Mouse (Mus musculus): ENCODE measurements around the gene Golga2. TPM values are rescaled to one million over a fixed set of nuclear protein-coding genes. Genes with fewer than 3 reads are reported as not detected.

Gene Golga2
- polyA plus RNA-seq (2017; shearing (Covaris generic)), result 31.9 TPM

DNA sequence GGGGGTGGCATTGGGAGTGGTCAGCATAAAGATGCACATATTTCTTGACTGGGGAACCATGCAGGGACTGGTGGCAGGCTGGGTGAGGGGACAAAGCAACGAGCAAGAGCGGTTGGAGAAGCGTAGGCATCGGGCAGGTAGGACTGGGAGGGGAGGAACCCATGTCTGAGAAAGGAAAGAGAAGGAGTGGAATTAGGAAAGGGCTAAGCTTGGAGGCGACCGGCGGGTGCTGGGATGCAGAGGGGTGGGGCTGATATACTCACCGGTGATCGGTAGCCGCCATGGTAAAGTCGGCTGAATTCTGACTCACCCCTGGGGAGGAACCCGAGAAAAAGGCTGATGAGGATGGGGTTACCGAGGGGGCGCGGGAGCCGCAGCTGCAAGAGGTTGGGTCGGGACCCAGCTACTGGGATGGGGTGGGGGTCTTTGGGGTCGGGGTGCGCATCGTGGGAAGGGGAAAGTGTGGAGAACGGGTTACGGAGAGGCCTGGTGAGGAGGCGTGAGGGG, at the start of gene Golga2:
Gene Golga2 (plus strand): TSS at position 51 of the 507 bp plus-strand sequence.

GRCm38 (mm10) chr2:32259657-32260417, 27.3 kb upstream of the Golga2 start, which contains the start of gene Uck1:
Gene Uck1, minus strand, starts transcription at chr2:32260159.

GRCm38 (mm10) chr2:32287923-32288367, 761 bp downstream of the Golga2 start, which contains the start of gene Swi5:
Gene Swi5, minus strand, starts transcription at chr2:32288075.

GRCm38 (mm10) chr2:32352151-32353006, 65.2 kb downstream of the Golga2 start, which contains the start of gene Ciz1:
Gene Ciz1, plus strand, starts transcription at chr2:32352327.

GRCm38 (mm10) chr2:32353007-32353542, 65.9 kb downstream of the Golga2 start, which contains the start of gene Dnm1:
Gene Dnm1, minus strand, starts transcription at chr2:32353338.

Other genes with a start within 250 kb of the Golga2 start
- gene Fam78a, start 202.5 kb upstream of the Golga2 start, polyA plus RNA-seq (2017; shearing (Covaris generic)), result 17.8 TPM
- not detected for gene Plpp7, start 191.9 kb upstream of the Golga2 start, polyA plus RNA-seq (2017; shearing (Covaris generic))
- 69.4 TPM for gene Prrc2b, start 136.3 kb upstream of the Golga2 start, polyA plus RNA-seq (2017; shearing (Covaris generic))
- 4.0 TPM for gene Pomt1, start 50.8 kb upstream of the Golga2 start, polyA plus RNA-seq (2017; shearing (Covaris generic))
- 73.0 TPM for gene Uck1, start 27.2 kb upstream of the Golga2 start, polyA plus RNA-seq (2017; shearing (Covaris generic))
- gene Swi5, start 691 bp downstream of the Golga2 start, polyA plus RNA-seq (2017; shearing (Covaris generic)), result 170 TPM
- gene Ciz1, start 64.9 kb downstream of the Golga2 start, polyA plus RNA-seq (2017; shearing (Covaris generic)), result 118 TPM
- gene Dnm1, start 66.0 kb downstream of the Golga2 start, polyA plus RNA-seq (2017; shearing (Covaris generic)), result not detected
- gene 1110008P14Rik, start 94.6 kb downstream of the Golga2 start, polyA plus RNA-seq (2017; shearing (Covaris generic)), result 43.5 TPM
- gene Lcn2, start 100.9 kb downstream of the Golga2 start, polyA plus RNA-seq (2017; shearing (Covaris generic)), result not detected
- gene Ptges2, start 108.5 kb downstream of the Golga2 start, polyA plus RNA-seq (2017; shearing (Covaris generic)), result 11.4 TPM
- gene Naif1, start 163.1 kb downstream of the Golga2 start, polyA plus RNA-seq (2017; shearing (Covaris generic)), result 6.4 TPM
- gene Slc25a25, start 164.1 kb downstream of the Golga2 start, polyA plus RNA-seq (2017; shearing (Covaris generic)), result 41.6 TPM
- 148 TPM for gene Fam102a, start 247.9 kb downstream of the Golga2 start, polyA plus RNA-seq (2017; shearing (Covaris generic))

Measured in effector memory CD4-positive, alpha-beta T cell, adult 5 months (primary cell).